Mouse (Mus musculus): ENCODE data around the gene Prkd3.

- TF ChIP-seq CTCF (IDR thresholded peaks at IDR 0.05; ENCODE audit: borderline replicate concordance, insufficient read depth, low read length) (no peak), POLR2A (IDR thresholded peaks at IDR 0.05; ENCODE audit: low read depth, low read length) (no peak)
These were observed 37.5 kb downstream of the Prkd3 start for GRCm38 (mm10) chr17:78983166-78983565.
